Mouse (Mus musculus) embryonic facial prominence, embryonic 14.5 days (tissue): Measurements from ENCODE around the gene Pltp. TPM values are rescaled to one million over a fixed set of nuclear protein-coding genes. Genes with fewer than 3 reads are reported as not detected.

Experiments
- ATAC-seq: fragments of 200-750 bp; cut with Nextera tagmentation; 2 replicates; pipeline ENCODE4 v1.8.0; 2017; ENCODE audit warnings: low read depth, moderate number of reproducible peaks, moderate TSS enrichment
- DNase-seq: peaks from one replicate; pipeline ENCODE4 v3.0.0-alpha.2; 2015; ENCODE audit warnings: low spot score
- H3K27ac ChIP-seq: fragments of 300-500 bp; sonication (generic); replicated peaks from 2 replicates; pipeline ENCODE4 v1.5.1; 2014; ENCODE audit warnings: low read depth, mild to moderate bottlenecking, low read length, moderate library complexity
- H3K27me3 ChIP-seq: fragments of 300-500 bp; sonication (generic); replicated peaks from 2 replicates; pipeline ENCODE4 v1.6.1; 2014; ENCODE audit warnings: low read length; ENCODE audit not compliant: control insufficient read depth, insufficient read depth
- H3K36me3 ChIP-seq: fragments of 300-500 bp; sonication (generic); 2 replicates; pipeline ENCODE4 v1.6.1; 2014; ENCODE audit warnings: low read length, mixed read lengths; ENCODE audit not compliant: control insufficient read depth, insufficient read depth
- H3K4me1 ChIP-seq: fragments of 300-500 bp; sonication (generic); 2 replicates; pipeline ENCODE4 v1.6.1; 2014; ENCODE audit warnings: antibody characterized with exemption, low read length; ENCODE audit not compliant: control insufficient read depth, insufficient read depth
- H3K4me2 ChIP-seq: fragments of 300-500 bp; sonication (generic); 2 replicates; pipeline ENCODE4 v1.6.1; 2014; ENCODE audit warnings: low read depth, mild to moderate bottlenecking, low read length, moderate library complexity, mixed read lengths
- H3K4me3 ChIP-seq: fragments of 300-500 bp; sonication (generic); 2 replicates; pipeline ENCODE4 v1.5.1; 2014; ENCODE audit warnings: low read depth, mild to moderate bottlenecking, low read length
- H3K9ac ChIP-seq: fragments of 300-500 bp; sonication (generic); 2 replicates; pipeline ENCODE4 v1.6.1; 2014; ENCODE audit warnings: low read depth, mild to moderate bottlenecking, low read length, moderate library complexity, mixed read lengths
- H3K9me3 ChIP-seq: fragments of 300-500 bp; sonication (generic); 2 replicates; pipeline ENCODE4 v1.6.1; 2016; ENCODE audit warnings: low read length; ENCODE audit not compliant: control insufficient read depth
- WGBS: fragments of 180-500 bp; shearing (Covaris S2); extraction: QIAGEN DNeasy Blood & Tissue Kit; methylation state at CpG from one replicate; pipeline ENCODE4 v1.1.7; 2014; 5-methylcytosine and 5-hydroxymethylcytosine counted together
- polyA plus RNA-seq: library from polyadenylated mRNA; unstranded; fragments of >200 nt; fragmentation: Nextera tagmentation; extraction: Ambion mirVana; gene quantifications from 2 replicates; pipeline ENCODE4 v1.2.1, GENCODE M21; 2014

Gene Pltp
- polyA plus RNA-seq, 1 experiment from 2014 or later, result 50.1 TPM

GRCm38 (mm10) chr2:164828437-164828836, 29.1 kb downstream of the Pltp start, which contains the start of gene Spata25:
Gene Spata25 (minus strand): TSS chr2:164828537.
- Histone ChIP-seq H3K27ac (no peak within 1 kb of the TSS), H3K4me1 (peaks cover 4% of the 10 kb centered on the region), H3K36me3 (peaks cover 32% of the 10 kb centered on the region), H3K9ac (no peak within 1 kb of the TSS), H3K4me3 (no peak within 1 kb of the TSS), H3K9me3 (no peaks in the 10 kb centered on the region), H3K4me2 (no peak within 1 kb of the TSS), H3K27me3 (no peaks in the 10 kb centered on the region)
- DNase-seq (no peak), ATAC-seq (no peak)
- 82% methylated on average over 6 of the region's 6 CpGs for WGBS

GRCm38 (mm10) chr2:164827146-164827850, 30.2 kb downstream of the Pltp start:
- DNase-seq (no peak), ATAC-seq (no peak)
- Histone ChIP-seq H3K9ac (no peak overlapping the region), H3K4me2 (no peak overlapping the region), H3K4me1 (peaks cover 3% of the 10 kb centered on the region), H3K36me3 (peaks cover 32% of the 10 kb centered on the region), H3K27ac (no peak overlapping the region), H3K9me3 (no peaks in the 10 kb centered on the region), H3K27me3 (no peaks in the 10 kb centered on the region), H3K4me3 (no peak overlapping the region)
- WGBS, result 89% methylated on average over 16 of the region's 16 CpGs

GRCm38 (mm10) chr2:164825521-164825920, 32.0 kb downstream of the Pltp start:
- Histone ChIP-seq H3K36me3 (peaks cover 41% of the 10 kb centered on the region), H3K4me3 (no peak overlapping the region), H3K4me2 (no peak overlapping the region), H3K9me3 (no peaks in the 10 kb centered on the region), H3K27ac (no peak overlapping the region), H3K9ac (no peak overlapping the region), H3K4me1 (peaks cover 3% of the 10 kb centered on the region), H3K27me3 (no peaks in the 10 kb centered on the region)
- no peak for DNase-seq
- ATAC-seq, result no peak
- 95% methylated on average over 17 of the region's 17 CpGs for WGBS

- H3K4me3 ChIP-seq, result no peak overlapping the region
- ATAC-seq, result no peak
- H3K36me3 ChIP-seq, result peaks cover 44% of the 10 kb centered on the region
Measured at GRCm38 (mm10) chr2:164823969-164824368, 33.5 kb downstream of the Pltp start.

GRCm38 (mm10) chr2:164823181-164823585, 34.3 kb downstream of the Pltp start:
- DNase-seq, result peak; percentile 72

More at GRCm38 (mm10) chr2:164823969-164824368, 33.5 kb downstream of the Pltp start:
- Histone ChIP-seq H3K27me3 (no peaks in the 10 kb centered on the region), H3K9me3 (no peaks in the 10 kb centered on the region), H3K4me1 (peaks cover 3% of the 10 kb centered on the region), H3K4me2 (peak overlapping the region; percentile 55), H3K27ac (no peak overlapping the region), H3K9ac (no peak overlapping the region)
- DNase-seq, result no peak
- 95% methylated on average over 4 of the region's 4 CpGs for WGBS

GRCm38 (mm10) chr2:164822636-164823165, 34.8 kb downstream of the Pltp start, which contains the start of gene Zswim1:
Gene Zswim1 (plus strand): TSS chr2:164822686.
- WGBS, result 1% methylated on average over 32 of the region's 32 CpGs
- ATAC-seq, result peak; percentile 100
- peak; percentile 99 for DNase-seq
- peaks cover 43% of the 10 kb centered on the region for H3K36me3 ChIP-seq
- peaks cover 3% of the 10 kb centered on the region for H3K4me1 ChIP-seq
- no peaks in the 10 kb centered on the region for H3K9me3 ChIP-seq
- H3K9ac ChIP-seq, result peak within 1 kb of the TSS; percentile 69
- peak within 1 kb of the TSS; percentile 79 for H3K27ac ChIP-seq
- peak within 1 kb of the TSS; percentile 67 for H3K4me3 ChIP-seq
- peak within 1 kb of the TSS; percentile 55 for H3K4me2 ChIP-seq
- H3K27me3 ChIP-seq, result no peaks in the 10 kb centered on the region

More at GRCm38 (mm10) chr2:164823181-164823585, 34.3 kb downstream of the Pltp start:
- Histone ChIP-seq H3K9me3 (no peaks in the 10 kb centered on the region), H3K9ac (peak overlapping the region; percentile 69), H3K27ac (peak overlapping the region; percentile 79), H3K4me2 (peak overlapping the region; percentile 55), H3K4me1 (peaks cover 3% of the 10 kb centered on the region), H3K36me3 (peaks cover 44% of the 10 kb centered on the region), H3K27me3 (no peaks in the 10 kb centered on the region), H3K4me3 (peak overlapping the region; percentile 67)
- WGBS, result 3% methylated on average over 10 of the region's 10 CpGs
- peak; percentile 67 for ATAC-seq

GRCm38 (mm10) chr2:164821060-164821459, 36.5 kb downstream of the Pltp start:
- ATAC-seq (no peak), DNase-seq (no peak)
- Histone ChIP-seq H3K9ac (no peak overlapping the region), H3K27ac (no peak overlapping the region), H3K9me3 (no peaks in the 10 kb centered on the region), H3K4me1 (peaks cover 3% of the 10 kb centered on the region), H3K4me3 (no peak overlapping the region), H3K27me3 (no peaks in the 10 kb centered on the region), H3K4me2 (no peak overlapping the region), H3K36me3 (peaks cover 27% of the 10 kb centered on the region)
- WGBS, result 88% methylated on average over 6 of the region's 6 CpGs

GRCm38 (mm10) chr2:164817703-164818102, 39.8 kb downstream of the Pltp start:
- WGBS, result 54% methylated on average over 5 of the region's 5 CpGs
- Histone ChIP-seq H3K4me1 (no peaks in the 10 kb centered on the region), H3K27me3 (no peaks in the 10 kb centered on the region), H3K9ac (no peak overlapping the region), H3K4me3 (no peak overlapping the region), H3K27ac (no peak overlapping the region), H3K4me2 (no peak overlapping the region), H3K36me3 (peaks cover 13% of the 10 kb centered on the region), H3K9me3 (no peaks in the 10 kb centered on the region)
- ATAC-seq, result no peak
- peak; percentile 62 for DNase-seq
